8 mouse cellular contexts compared by ENCODE assay signal in genomic region chr11:107255185-107255584, GRCm38 (mm10).
A peak's percentile ranks its signal among the peaks of the same experiment; 100 is the strongest.
DNase-seq lines count a peak whose midpoint lies in the region; ATAC-seq and TF ChIP-seq lines count a peak whose summit lies in the region.

No protein-coding gene starts in this region.

- peak; percentile 38 to 66 for DNase-seq in cerebellum, postnatal 14 days
- DNase-seq in cerebellum, postnatal 36 days = no peak
- DNase-seq in thymus, adult 2 months = peak; percentile 27
- DNase-seq in thymus, adult 18-20 months = no peak
- DNase-seq in mesoderm, embryonic 11.5 days (ENCODE audit: low read depth, low spot score) = peak; percentile 9
- no peak for DNase-seq in forebrain, embryonic 10.5 days (ENCODE audit: extremely low spot score, low spot score)
- no peak for DNase-seq in layer of hippocampus, adult 8-10 months (ENCODE audit: low spot score in 2 of 2)

- H3K4me2 ChIP-seq in intestine, embryonic 15.5 days (replicated peaks) = no peak overlapping the region

- peaks cover 8% of the 10 kb centered on the region for H3K36me3 ChIP-seq in thymus, adult 2 months (ENCODE audit: control insufficient read depth, insufficient read depth, low read length)
- 0 out of 2 replicates have a peak, but pooled peaks cover 6% of the 10 kb centered on the region for H3K36me3 ChIP-seq in intestine, embryonic 15.5 days
- peaks cover 30% of the 10 kb centered on the region for H3K36me3 ChIP-seq in forebrain, embryonic 10.5 days (replicated peaks)

- no peaks in the 10 kb centered on the region for H3K4me1 ChIP-seq in thymus, adult 2 months (replicated peaks; ENCODE audit: control insufficient read depth, insufficient read depth, low read length)
- H3K4me1 ChIP-seq in intestine, embryonic 15.5 days (replicated peaks) = no peaks in the 10 kb centered on the region
- H3K4me1 ChIP-seq in forebrain, embryonic 10.5 days = peaks cover 6% of the 10 kb centered on the region; the same call in 1 of the 2 replicates

- 93% methylated on average over 11 of the region's 11 CpGs for WGBS in thymus, adult 2 months
- WGBS in intestine, embryonic 15.5 days = 76% methylated on average over 11 of the region's 11 CpGs
- WGBS in forebrain, embryonic 10.5 days = 89% methylated on average over 11 of the region's 11 CpGs

- H3K4me3 ChIP-seq in thymus, adult 2 months (ENCODE audit: control insufficient read depth, insufficient read depth, low read length) = no peak overlapping the region
- no peak overlapping the region for H3K4me3 ChIP-seq in intestine, embryonic 15.5 days (replicated peaks)
- H3K4me3 ChIP-seq in forebrain, embryonic 10.5 days = no peak overlapping the region

- peak; percentile 28; the same call in 1 of the 2 replicates for ATAC-seq in intestine, embryonic 15.5 days

- no peak overlapping the region for H3K27ac ChIP-seq in thymus, adult 2 months (ENCODE audit: control insufficient read depth, insufficient read depth, low read length)
- no peak overlapping the region for H3K27ac ChIP-seq in intestine, embryonic 15.5 days
- no peak overlapping the region for H3K27ac ChIP-seq in forebrain, embryonic 10.5 days

- no peaks in the 10 kb centered on the region for H3K9me3 ChIP-seq in intestine, embryonic 15.5 days
- peaks cover 6% of the 10 kb centered on the region; the same call in 1 of the 2 replicates for H3K9me3 ChIP-seq in forebrain, embryonic 10.5 days

- TF ChIP-seq POLR2A in thymus, adult 2 months (IDR thresholded peaks at IDR 0.05; ENCODE audit: control insufficient read depth, extremely low read depth, insufficient read depth, low read length, poor library complexity) = no peak

- TF ChIP-seq CTCF in thymus, adult 2 months (IDR thresholded peaks at IDR 0.05; ENCODE audit: borderline replicate concordance, control insufficient read depth, extremely low read depth, insufficient read depth, low read length, poor library complexity) = 0 out of 2 replicates have a peak, but pooled peaks have one; percentile 32

- no peak overlapping the region for H3K9ac ChIP-seq in intestine, embryonic 15.5 days

- H3K27me3 ChIP-seq in thymus, adult 2 months (ENCODE audit: control insufficient read depth, insufficient read depth, low read length) = no peaks in the 10 kb centered on the region
- no peaks in the 10 kb centered on the region for H3K27me3 ChIP-seq in intestine, embryonic 15.5 days (replicated peaks)
- no peaks in the 10 kb centered on the region for H3K27me3 ChIP-seq in forebrain, embryonic 10.5 days (ENCODE audit: poor library complexity, severe bottlenecking)

Comparison
In these comparisons a context has a peak if more than half of its experiments do, and no peak if none do; other contexts are left out.
1. DNase-seq: peak in cerebellum, postnatal 14 days (2 of 2), thymus, adult 2 months (single experiment) and mesoderm, embryonic 11.5 days (single experiment); none in cerebellum, postnatal 36 days (0 of 2), thymus, adult 18-20 months (0 of 2), forebrain, embryonic 10.5 days (single experiment) and layer of hippocampus, adult 8-10 months (0 of 2).